Mouse (Mus musculus) brown adipose tissue, adult 24 weeks (tissue): ENCODE measurements around the gene Cers1. TPM values are rescaled to one million over a fixed set of nuclear protein-coding genes. Genes with fewer than 3 reads are reported as not detected.

Experiments
- H3K27ac ChIP-seq: fragments of 200-500 bp; replicated peaks from 2 replicates; pipeline ENCODE4 v1.5.1; 2012; ENCODE audit warnings: low read depth, mild to moderate bottlenecking, low read length
- H3K4me1 ChIP-seq: fragments of 200-500 bp; 2 replicates; pipeline ENCODE4 v1.6.1; 2012; ENCODE audit warnings: low read length, mixed read lengths; ENCODE audit not compliant: control insufficient read depth, insufficient read depth, insufficient read length
- H3K4me3 ChIP-seq: fragments of 200-500 bp; 2 replicates; pipeline ENCODE4 v1.5.1; 2012; ENCODE audit warnings: low read depth, mild to moderate bottlenecking, low read length, moderate library complexity; ENCODE audit not compliant: insufficient read depth
- polyA plus RNA-seq: library from polyadenylated mRNA; stranded (reverse); fragments of >200 nt; gene quantifications from 2 replicates; pipeline ENCODE4 v1.2.4, GENCODE M21; 2012; ENCODE audit not compliant: missing spikeins, insufficient read depth, insufficient read length

The Cers1 gene
- polyA plus RNA-seq, 1 experiment: not detected

GRCm38 (mm10) chr8:70331526-70331925 is 16.0 kb downstream of the Cers1 start:
- H3K4me1 ChIP-seq: no peaks in the 10 kb centered on the region
- H3K27ac ChIP-seq: no peak overlapping the region
- no peak overlapping the region for H3K4me3 ChIP-seq

- no peak overlapping the region for H3K27ac ChIP-seq
- no peak overlapping the region for H3K4me3 ChIP-seq
- no peaks in the 10 kb centered on the region for H3K4me1 ChIP-seq
Observed at GRCm38 (mm10) chr8:70332070-70332877, 16.7 kb downstream of the Cers1 start.

GRCm38 (mm10) chr8:70332878-70333202 is 17.3 kb downstream of the Cers1 start:
- Histone ChIP-seq H3K27ac (no peak overlapping the region), H3K4me3 (no peak overlapping the region), H3K4me1 (no peaks in the 10 kb centered on the region)

GRCm38 (mm10) chr8:70338931-70339330 is 23.4 kb downstream of the Cers1 start:
- no peak overlapping the region for H3K4me3 ChIP-seq
- no peaks in the 10 kb centered on the region for H3K4me1 ChIP-seq
- H3K27ac ChIP-seq: no peak overlapping the region

GRCm38 (mm10) chr8:70340659-70341058 is 25.1 kb downstream of the Cers1 start:
- Histone ChIP-seq H3K4me1 (no peaks in the 10 kb centered on the region), H3K4me3 (no peak overlapping the region), H3K27ac (no peak overlapping the region)

GRCm38 (mm10) chr8:70342007-70342406 is 26.4 kb downstream of the Cers1 start:
- Histone ChIP-seq H3K27ac (no peak overlapping the region), H3K4me3 (no peak overlapping the region), H3K4me1 (no peaks in the 10 kb centered on the region)

GRCm38 (mm10) chr8:70343076-70343475 is 27.5 kb downstream of the Cers1 start:
- Histone ChIP-seq H3K4me3 (no peak overlapping the region), H3K4me1 (no peaks in the 10 kb centered on the region), H3K27ac (no peak overlapping the region)

- H3K4me1 ChIP-seq: peaks cover 5% of the 10 kb centered on the region
- no peak overlapping the region for H3K4me3 ChIP-seq
- H3K27ac ChIP-seq: no peak overlapping the region
Observed at GRCm38 (mm10) chr8:70343696-70344095, 28.1 kb downstream of the Cers1 start.

- Histone ChIP-seq H3K27ac (no peak overlapping the region), H3K4me1 (peaks cover 8% of the 10 kb centered on the region), H3K4me3 (no peak overlapping the region)
Observed at GRCm38 (mm10) chr8:70344279-70344678, 28.7 kb downstream of the Cers1 start.

- H3K27ac ChIP-seq: no peak overlapping the region
- H3K4me3 ChIP-seq: no peak overlapping the region
- peaks cover 28% of the 10 kb centered on the region for H3K4me1 ChIP-seq
Observed at GRCm38 (mm10) chr8:70347443-70347842, 31.9 kb downstream of the Cers1 start.

GRCm38 (mm10) chr8:70347860-70348420 is 32.4 kb downstream of the Cers1 start:
- Histone ChIP-seq H3K4me3 (no peak overlapping the region), H3K27ac (no peak overlapping the region), H3K4me1 (peaks cover 28% of the 10 kb centered on the region)

- H3K27ac ChIP-seq: no peak overlapping the region
- H3K4me3 ChIP-seq: peak overlapping the region; percentile 99
- peaks cover 28% of the 10 kb centered on the region for H3K4me1 ChIP-seq
Observed at GRCm38 (mm10) chr8:70351035-70351999, 35.7 kb downstream of the Cers1 start.

GRCm38 (mm10) chr8:70352000-70352384 is 36.4 kb downstream of the Cers1 start:
- Histone ChIP-seq H3K27ac (0 out of 2 replicates have a peak overlapping the region, but pooled peaks have one; percentile 16), H3K4me1 (peaks cover 28% of the 10 kb centered on the region), H3K4me3 (peak overlapping the region; percentile 99)

- H3K4me3 ChIP-seq: peak overlapping the region; percentile 99
- H3K27ac ChIP-seq: peak overlapping the region; percentile 67
- peaks cover 28% of the 10 kb centered on the region for H3K4me1 ChIP-seq
Observed at GRCm38 (mm10) chr8:70352657-70353151, 37.1 kb downstream of the Cers1 start.

GRCm38 (mm10) chr8:70353194-70353817 is 37.7 kb downstream of the Cers1 start, which contains the start of gene Upf1:
Gene Upf1, minus strand, starts transcription at chr8:70353278.
- peaks cover 27% of the 10 kb centered on the region for H3K4me1 ChIP-seq
- H3K4me3 ChIP-seq: peak within 1 kb of the TSS; percentile 99
- H3K27ac ChIP-seq: peak within 1 kb of the TSS; percentile 67
